Mouse (Mus musculus): ENCODE results near the gene Gm8947. TPM values are rescaled to one million over a fixed set of nuclear protein-coding genes. Genes with fewer than 3 reads are reported as not detected.
"Not testable (repeated sequence)": the region's sequence is repeated elsewhere in the genome, so short reads cannot be mapped to it uniquely, and the experiment has no call there.

The Gm8947 gene
- polyA plus RNA-seq, 1 experiment from 2014 or later = 0.19 TPM

GRCm38 (mm10) chr1:151188469-151188868 lies 3.7 kb upstream of the Gm8947 start:
- Histone ChIP-seq H3K4me1 (no peaks in the 10 kb centered on the region), H3K36me3 (no peaks in the 10 kb centered on the region), H3K27me3 (replicated peaks) (no peaks in the 10 kb centered on the region), H3K9ac (no peak overlapping the region), H3K4me2 (no peak overlapping the region), H3K4me3 (replicated peaks) (no peak overlapping the region), H3K9me3 (no peaks in the 10 kb centered on the region), H3K27ac (no peak overlapping the region)
- 86% methylated on average over 4 of the region's 4 CpGs for WGBS
- no peak for ATAC-seq (ENCODE audit: insufficient read depth, low FRiP score, low read depth)

GRCm38 (mm10) chr1:151192739-151193138 lies 563 bp downstream of the Gm8947 start:
- H3K36me3 ChIP-seq; H3K4me1 ChIP-seq; H3K4me2 ChIP-seq; H3K9ac ChIP-seq; H3K9me3 ChIP-seq; H3K27me3 ChIP-seq (replicated peaks); H3K4me3 ChIP-seq (replicated peaks); H3K27ac ChIP-seq; ATAC-seq (ENCODE audit: insufficient read depth, low FRiP score, low read depth): not testable (repeated sequence)
- 91% methylated on average over 15 of the region's 15 CpGs for WGBS

GRCm38 (mm10) chr1:151195986-151196385 lies 3.8 kb downstream of the Gm8947 start:
- not testable (repeated sequence) for H3K27ac ChIP-seq; H3K4me2 ChIP-seq; H3K9ac ChIP-seq; H3K36me3 ChIP-seq; H3K4me1 ChIP-seq; H3K9me3 ChIP-seq; ATAC-seq (ENCODE audit: insufficient read depth, low FRiP score, low read depth); H3K27me3 ChIP-seq (replicated peaks); H3K4me3 ChIP-seq (replicated peaks)
- WGBS = 64% methylated on average over 4 of the region's 4 CpGs

- not testable (repeated sequence) for H3K36me3 ChIP-seq; H3K9ac ChIP-seq; H3K27me3 ChIP-seq (replicated peaks); ATAC-seq (ENCODE audit: insufficient read depth, low FRiP score, low read depth); H3K4me1 ChIP-seq; H3K4me3 ChIP-seq (replicated peaks); H3K9me3 ChIP-seq; H3K27ac ChIP-seq; H3K4me2 ChIP-seq
- WGBS = 75% methylated on average over 3 of the region's 3 CpGs
Measured at GRCm38 (mm10) chr1:151196690-151197089, 4.5 kb downstream of the Gm8947 start.

- not testable (repeated sequence) for ATAC-seq (ENCODE audit: insufficient read depth, low FRiP score, low read depth); H3K4me2 ChIP-seq; H3K36me3 ChIP-seq; H3K9me3 ChIP-seq; H3K9ac ChIP-seq; H3K27ac ChIP-seq; H3K4me3 ChIP-seq (replicated peaks); H3K4me1 ChIP-seq; H3K27me3 ChIP-seq (replicated peaks)
- WGBS = 69% methylated on average over 3 of the region's 4 CpGs
Measured at GRCm38 (mm10) chr1:151198120-151198519, 5.9 kb downstream of the Gm8947 start, which contains the start of gene Gm47995. TSS of gene Gm47995 (plus strand) at chr1:151198448.

GRCm38 (mm10) chr1:151200620-151201019 lies 8.4 kb downstream of the Gm8947 start:
- H3K9me3 ChIP-seq; H3K27ac ChIP-seq; H3K9ac ChIP-seq; H3K36me3 ChIP-seq; H3K4me2 ChIP-seq; ATAC-seq (ENCODE audit: insufficient read depth, low FRiP score, low read depth); H3K27me3 ChIP-seq (replicated peaks); H3K4me3 ChIP-seq (replicated peaks); H3K4me1 ChIP-seq: not testable (repeated sequence)

GRCm38 (mm10) chr1:151202771-151203170 lies 10.6 kb downstream of the Gm8947 start:
- H3K27ac ChIP-seq; H3K36me3 ChIP-seq; H3K9ac ChIP-seq; H3K27me3 ChIP-seq (replicated peaks); H3K9me3 ChIP-seq; H3K4me3 ChIP-seq (replicated peaks); H3K4me1 ChIP-seq; H3K4me2 ChIP-seq: not testable (repeated sequence)
- ATAC-seq (ENCODE audit: insufficient read depth, low FRiP score, low read depth) = peak; percentile 50; the same call in 1 of the 2 replicates
- 68% methylated on average over 4 of the region's 5 CpGs for WGBS

- ATAC-seq (ENCODE audit: insufficient read depth, low FRiP score, low read depth); H3K9ac ChIP-seq; H3K36me3 ChIP-seq; H3K4me3 ChIP-seq (replicated peaks); H3K27me3 ChIP-seq (replicated peaks); H3K4me2 ChIP-seq; H3K27ac ChIP-seq; H3K9me3 ChIP-seq; H3K4me1 ChIP-seq: not testable (repeated sequence)
- no CpG with 5 or more reads among the region's 6 CpGs for WGBS
Measured at GRCm38 (mm10) chr1:151203818-151204217, 11.6 kb downstream of the Gm8947 start, which contains the start of gene 3110040M04Rik. TSS of gene 3110040M04Rik (plus strand) at chr1:151204121.

- H3K4me1 ChIP-seq; H3K27me3 ChIP-seq (replicated peaks); H3K4me2 ChIP-seq; H3K27ac ChIP-seq; H3K4me3 ChIP-seq (replicated peaks); H3K9me3 ChIP-seq; H3K36me3 ChIP-seq; H3K9ac ChIP-seq: not testable (repeated sequence)
- 72% methylated on average over 4 of the region's 5 CpGs for WGBS
- ATAC-seq (ENCODE audit: insufficient read depth, low FRiP score, low read depth) = peak; percentile 43; the same call in 1 of the 2 replicates
Measured at GRCm38 (mm10) chr1:151208493-151208892, 16.3 kb downstream of the Gm8947 start.

- not testable (repeated sequence) for ATAC-seq (ENCODE audit: insufficient read depth, low FRiP score, low read depth); H3K4me2 ChIP-seq; H3K4me1 ChIP-seq; H3K9me3 ChIP-seq; H3K4me3 ChIP-seq (replicated peaks); H3K36me3 ChIP-seq; H3K27me3 ChIP-seq (replicated peaks); H3K9ac ChIP-seq; H3K27ac ChIP-seq
Measured at GRCm38 (mm10) chr1:151208944-151209343, 16.8 kb downstream of the Gm8947 start.

- not testable (repeated sequence) for ATAC-seq (ENCODE audit: insufficient read depth, low FRiP score, low read depth); H3K36me3 ChIP-seq; H3K9me3 ChIP-seq; H3K27ac ChIP-seq; H3K27me3 ChIP-seq (replicated peaks); H3K4me3 ChIP-seq (replicated peaks); H3K4me2 ChIP-seq; H3K9ac ChIP-seq; H3K4me1 ChIP-seq
- WGBS = 83% methylated on average over 7 of the region's 8 CpGs
Measured at GRCm38 (mm10) chr1:151209824-151210355, 17.7 kb downstream of the Gm8947 start, which contains the start of gene Gm47996. TSS of gene Gm47996 (plus strand) at chr1:151210131.

- H3K27ac ChIP-seq; H3K9ac ChIP-seq; ATAC-seq (ENCODE audit: insufficient read depth, low FRiP score, low read depth); H3K4me2 ChIP-seq; H3K36me3 ChIP-seq; H3K9me3 ChIP-seq; H3K27me3 ChIP-seq (replicated peaks); H3K4me3 ChIP-seq (replicated peaks); H3K4me1 ChIP-seq: not testable (repeated sequence)
- WGBS = 79% methylated on average over 5 of the region's 5 CpGs
Measured at GRCm38 (mm10) chr1:151211666-151212065, 19.5 kb downstream of the Gm8947 start.

- ATAC-seq (ENCODE audit: insufficient read depth, low FRiP score, low read depth) = no peak
- H3K27ac ChIP-seq = no peak overlapping the region
- 69% methylated on average over 2 of the region's 2 CpGs for WGBS
- H3K27me3 ChIP-seq (replicated peaks) = no peaks in the 10 kb centered on the region
- H3K4me1 ChIP-seq = no peaks in the 10 kb centered on the region
- H3K9me3 ChIP-seq = no peaks in the 10 kb centered on the region
- no peak overlapping the region for H3K4me3 ChIP-seq (replicated peaks)
- no peak overlapping the region for H3K9ac ChIP-seq
- no peak overlapping the region for H3K4me2 ChIP-seq
- no peaks in the 10 kb centered on the region for H3K36me3 ChIP-seq
Measured at GRCm38 (mm10) chr1:151214862-151215261, 22.7 kb downstream of the Gm8947 start.

Data from stomach, embryonic 15.5 days (tissue).